Mouse (Mus musculus): Measurements from ENCODE around the gene Man1b1.

DNA sequence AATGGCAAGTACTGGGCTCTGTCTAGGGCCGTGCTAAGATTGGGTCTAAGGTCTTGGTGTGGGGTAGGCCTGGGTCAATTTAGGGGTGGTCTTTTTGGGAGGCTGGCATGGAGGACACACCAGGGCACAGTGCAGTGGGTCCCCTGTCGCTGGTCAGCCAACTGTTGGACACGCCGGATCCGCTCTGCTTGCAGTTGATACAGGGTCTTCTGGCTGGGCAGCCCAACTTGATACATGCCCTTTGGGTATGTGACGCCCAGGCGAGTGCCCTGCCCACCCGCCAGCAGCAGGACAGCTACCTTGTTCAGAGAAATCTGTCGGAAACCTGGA, 32.6 kb downstream of the Man1b1 start:
- TF ChIP-seq EP300 (IDR thresholded peaks at IDR 0.05; ENCODE audit: low read depth): no peak
- no peak for TF ChIP-seq CTCF (IDR thresholded peaks at IDR 0.05; ENCODE audit: low read depth)

Data from liver, postnatal 0 days (tissue).